Mouse (Mus musculus): ENCODE measurements around the gene Hbq1a. TPM values are rescaled to one million over a fixed set of nuclear protein-coding genes. Genes with fewer than 3 reads are reported as not detected.
A peak's percentile ranks its signal among the peaks of the same experiment; 100 is the strongest.
"Not testable (repeated sequence)": the region's sequence is repeated elsewhere in the genome, so short reads cannot be mapped to it uniquely, and the experiment has no call there.

The Hbq1a gene
- total RNA-seq, 2 experiments from 2014 or later = 4.2 TPM; not detected in 1

GRCm38 (mm10) chr11:32283091-32283777 is 16.6 kb upstream of the Hbq1a start, which contains the start of gene Hba-a1:
Gene Hba-a1 (plus strand): TSS chr11:32283511.
- peak; percentile 55 for ATAC-seq (replicated peaks; ENCODE audit: low FRiP score, poor library complexity, severe bottlenecking)

DNA sequence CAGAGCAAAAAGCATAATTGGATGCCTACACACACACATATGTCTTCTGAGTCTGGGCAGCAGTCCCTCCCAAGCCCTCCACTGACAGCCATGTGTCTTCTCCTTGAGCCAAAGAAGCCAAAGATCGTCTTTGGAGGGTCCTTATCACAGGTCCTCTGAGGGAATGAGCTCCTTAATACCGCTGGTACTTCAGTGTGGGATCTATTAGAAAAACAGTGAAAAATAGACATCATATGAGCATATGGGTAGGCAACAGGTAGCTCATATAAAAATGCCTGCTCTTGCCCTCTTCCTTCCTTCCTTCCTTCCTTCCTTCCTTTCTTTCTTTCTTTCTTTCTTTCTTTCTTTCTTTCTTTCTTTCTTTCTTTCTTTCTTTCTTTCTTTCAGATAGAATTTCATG is 15.3 kb upstream of the Hbq1a start:
- peak; percentile 20 for ATAC-seq (replicated peaks; ENCODE audit: low FRiP score, poor library complexity, severe bottlenecking)

- peak; percentile 31 for ATAC-seq (replicated peaks; ENCODE audit: low FRiP score, poor library complexity, severe bottlenecking)
These were observed 14.7 kb upstream of the Hbq1a start for GRCm38 (mm10) chr11:32285031-32285775.

DNA sequence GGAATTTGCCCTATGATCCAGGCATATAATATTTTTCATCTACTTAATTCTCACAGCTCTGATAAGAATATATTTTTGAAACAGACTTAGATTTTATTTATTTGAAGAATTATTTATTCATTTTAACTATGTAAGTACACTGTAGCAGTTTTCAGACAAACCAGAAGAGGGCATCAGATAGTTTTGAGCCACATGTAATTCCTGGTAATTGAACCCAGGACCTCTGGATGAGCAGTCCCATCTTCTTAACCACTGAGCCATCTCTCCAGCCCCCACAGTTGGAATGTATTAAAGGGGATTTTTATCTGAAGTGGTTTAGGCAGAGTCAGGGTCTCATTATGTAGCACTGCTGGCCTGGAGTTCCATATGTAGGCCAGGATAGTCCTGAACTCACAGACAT is 14.0 kb upstream of the Hbq1a start:
- not testable (repeated sequence) for ATAC-seq (replicated peaks; ENCODE audit: low FRiP score, poor library complexity, severe bottlenecking)

- peak; percentile 23 for ATAC-seq (replicated peaks; ENCODE audit: low FRiP score, poor library complexity, severe bottlenecking)
These were observed 13.0 kb upstream of the Hbq1a start, which contains the start of gene Hbq1b for GRCm38 (mm10) chr11:32286695-32287492. Gene Hbq1b (plus strand): TSS chr11:32286965.

DNA sequence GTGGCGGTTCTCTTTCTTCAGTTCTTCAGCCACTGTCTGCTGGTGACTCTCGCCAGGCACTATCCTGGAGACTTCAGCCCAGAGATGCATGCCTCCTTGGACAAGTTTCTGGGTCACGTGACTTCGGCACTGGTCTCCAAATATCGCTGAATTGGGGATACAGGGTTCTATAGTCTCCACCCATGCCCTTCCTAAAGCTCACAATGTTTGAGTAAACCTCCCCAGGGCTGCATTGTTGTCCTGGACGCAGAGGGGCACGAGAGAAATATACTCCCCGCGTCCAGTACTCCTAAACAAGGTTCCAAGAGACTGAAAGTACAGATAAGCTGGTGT is 12.4 kb upstream of the Hbq1a start:
- ATAC-seq (replicated peaks; ENCODE audit: low FRiP score, poor library complexity, severe bottlenecking) = no peak

DNA sequence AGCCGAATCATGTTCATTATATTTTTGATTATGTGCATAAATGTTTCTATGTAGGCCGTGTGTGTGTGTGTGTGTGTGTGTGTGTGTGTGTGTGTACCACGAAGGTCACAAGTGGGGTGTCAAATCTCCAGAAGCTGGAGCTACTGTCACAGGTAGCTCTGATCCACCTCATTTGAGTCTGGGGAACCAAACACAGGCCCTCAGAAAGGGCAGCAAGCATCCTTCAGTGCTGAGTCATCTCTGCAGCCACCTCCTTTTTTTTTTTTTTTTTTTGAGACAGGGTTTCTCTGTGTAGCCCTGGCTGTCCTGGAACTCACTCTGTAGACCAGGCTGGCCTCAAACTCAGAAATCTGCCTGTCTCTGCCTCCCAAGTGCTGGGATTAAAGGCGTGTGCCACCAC is 7.0 kb upstream of the Hbq1a start:
- not testable (repeated sequence) for ATAC-seq (replicated peaks; ENCODE audit: low FRiP score, poor library complexity, severe bottlenecking)

DNA sequence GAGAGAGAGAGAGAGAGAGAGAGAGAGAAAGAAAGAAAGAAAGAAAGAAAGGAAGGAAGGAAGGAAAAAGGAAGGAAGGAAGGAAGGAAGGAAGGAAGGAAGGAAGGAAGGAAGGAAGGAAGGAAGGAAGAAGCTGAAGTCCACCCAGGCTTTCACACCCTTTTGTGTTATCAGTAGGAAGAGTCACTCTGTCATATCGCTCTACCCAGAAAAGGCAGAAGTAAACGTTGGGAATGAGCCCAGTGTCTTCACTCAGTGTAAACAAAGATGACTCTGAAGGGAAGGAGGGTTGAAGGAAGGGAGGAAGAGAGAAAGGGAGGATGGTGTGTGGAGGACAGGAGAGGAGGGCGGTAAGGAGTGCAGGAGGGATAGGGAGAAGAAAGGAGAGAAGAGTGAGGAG is 6.4 kb upstream of the Hbq1a start:
- peak; percentile 33 for ATAC-seq (replicated peaks; ENCODE audit: low FRiP score, poor library complexity, severe bottlenecking)

- ATAC-seq (replicated peaks; ENCODE audit: low FRiP score, poor library complexity, severe bottlenecking) = peak; percentile 64
These were observed 3.7 kb upstream of the Hbq1a start, which contains the start of gene Hba-a2 for GRCm38 (mm10) chr11:32296203-32296602. Gene Hba-a2 (plus strand): TSS chr11:32296489.

GRCm38 (mm10) chr11:32297417-32297816 is 2.5 kb upstream of the Hbq1a start:
- peak; percentile 13 for ATAC-seq (replicated peaks; ENCODE audit: low FRiP score, poor library complexity, severe bottlenecking)

DNA sequence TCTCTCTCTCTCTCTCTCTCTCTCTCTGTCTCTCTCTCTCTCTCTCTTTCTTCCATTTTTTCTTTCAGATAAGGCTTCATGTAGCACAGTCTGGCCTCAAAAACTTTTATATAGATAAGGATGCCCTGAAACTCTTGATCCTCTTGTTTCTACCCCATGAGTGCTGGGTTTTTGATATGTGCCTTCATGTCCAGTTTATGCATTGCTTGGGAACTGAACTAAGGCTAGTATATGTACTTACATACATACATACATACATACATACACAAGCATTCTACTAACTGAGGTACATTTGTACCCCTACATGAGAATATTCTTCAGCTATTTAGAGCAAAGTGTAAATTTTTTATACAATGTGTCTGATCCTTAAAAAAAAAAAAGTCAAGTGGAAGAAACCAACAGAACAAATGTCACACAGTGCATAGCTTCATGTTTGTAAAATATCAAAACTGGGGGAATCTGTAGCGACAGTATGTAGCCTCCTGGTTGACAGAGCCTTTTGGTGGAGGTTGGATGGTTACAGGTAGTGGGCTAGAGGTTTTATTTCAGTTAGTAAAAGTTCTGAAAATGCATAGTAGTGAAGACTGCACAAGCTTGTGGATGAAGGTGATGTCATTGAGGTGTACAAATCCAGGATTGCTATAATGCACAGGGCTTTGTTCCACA is 1.9 kb upstream of the Hbq1a start:
- peak; percentile 11 for ATAC-seq (replicated peaks; ENCODE audit: low FRiP score, poor library complexity, severe bottlenecking)

- no peak for ATAC-seq (replicated peaks; ENCODE audit: low FRiP score, poor library complexity, severe bottlenecking)
These were observed 1.3 kb upstream of the Hbq1a start for GRCm38 (mm10) chr11:32298532-32298918.

GRCm38 (mm10) chr11:32300279-32301267 is 704 bp downstream of the Hbq1a start:
- ATAC-seq (replicated peaks; ENCODE audit: low FRiP score, poor library complexity, severe bottlenecking) = no peak

GRCm38 (mm10) chr11:32301506-32301905 is 1.6 kb downstream of the Hbq1a start:
- ATAC-seq (replicated peaks; ENCODE audit: low FRiP score, poor library complexity, severe bottlenecking) = no peak

DNA sequence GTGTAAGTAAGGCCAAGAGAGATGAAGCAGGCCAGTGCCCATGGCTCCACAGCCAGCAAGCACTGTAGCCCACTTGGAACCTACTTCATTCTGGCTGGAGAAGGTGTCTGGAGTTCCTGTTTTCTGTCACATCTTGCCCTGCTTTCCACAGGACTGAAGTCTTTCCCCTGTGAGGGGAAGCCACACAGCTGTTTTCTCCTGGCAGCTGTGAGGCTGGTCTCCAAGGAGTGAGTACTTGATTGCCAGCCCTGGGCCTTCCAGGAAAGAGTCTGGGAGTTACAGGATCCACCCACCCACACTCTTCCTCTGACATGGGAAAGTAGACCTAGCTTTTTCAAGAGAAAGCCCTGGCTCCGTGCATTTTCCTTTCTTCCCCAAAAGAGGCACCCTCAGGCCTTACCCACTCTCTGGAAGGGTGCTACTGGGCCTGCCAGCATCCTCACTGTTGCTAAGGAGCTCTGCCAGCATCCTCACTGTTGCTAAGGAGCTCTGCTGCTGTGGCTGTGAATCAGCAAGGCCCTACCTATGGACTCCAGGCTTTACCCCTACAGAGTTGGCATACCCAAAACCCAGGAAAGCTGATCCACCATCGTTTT is 3.1 kb downstream of the Hbq1a start:
- ATAC-seq (replicated peaks; ENCODE audit: low FRiP score, poor library complexity, severe bottlenecking) = no peak

- no peak for ATAC-seq (replicated peaks; ENCODE audit: low FRiP score, poor library complexity, severe bottlenecking)
These were observed 3.6 kb downstream of the Hbq1a start for GRCm38 (mm10) chr11:32303455-32303854.

DNA sequence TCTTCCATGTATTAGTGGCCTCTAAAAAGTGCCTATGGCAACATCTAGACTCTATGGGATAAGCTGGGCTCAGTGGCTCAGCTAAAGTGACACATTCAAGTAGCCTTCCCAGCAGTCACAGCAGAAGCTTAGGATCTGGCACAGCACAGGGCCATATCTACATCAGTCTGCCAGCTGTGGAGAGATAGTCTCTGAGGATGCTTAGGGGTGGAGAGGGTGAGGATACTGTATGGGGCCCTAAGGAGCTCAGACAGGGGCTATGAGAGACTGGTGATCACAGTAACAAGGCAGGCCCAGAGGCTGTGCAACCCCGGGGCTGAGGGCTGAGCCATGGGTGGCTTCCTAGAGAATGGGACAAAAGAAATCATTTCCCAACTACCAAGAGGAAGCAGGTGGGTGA is 7.1 kb downstream of the Hbq1a start:
- no peak for ATAC-seq (replicated peaks; ENCODE audit: low FRiP score, poor library complexity, severe bottlenecking)

- no peak for ATAC-seq (replicated peaks; ENCODE audit: low FRiP score, poor library complexity, severe bottlenecking)
These were observed 9.6 kb downstream of the Hbq1a start for GRCm38 (mm10) chr11:32309446-32309845.
